Mouse (Mus musculus) neural tube, embryonic 12.5 days (tissue): ENCODE measurements around the gene Ptges. TPM values are rescaled to one million over a fixed set of nuclear protein-coding genes. Genes with fewer than 3 reads are reported as not detected.

Source experiments
- ATAC-seq: fragments of 200-750 bp; cut with Nextera tagmentation; 2 replicates; pipeline ENCODE4 v1.8.0; 2017; ENCODE audit warnings: low read depth, mild to moderate bottlenecking, moderate TSS enrichment, moderate library complexity; ENCODE audit not compliant: low FRiP score
- H3K27ac ChIP-seq: fragments of 300-500 bp; sonication (generic); 2 replicates; pipeline ENCODE4 v1.5.1; 2016
- H3K27me3 ChIP-seq: fragments of 300-500 bp; sonication (generic); replicated peaks from 2 replicates; pipeline ENCODE4 v1.6.1; 2016; ENCODE audit warnings: mild to moderate bottlenecking
- H3K36me3 ChIP-seq: fragments of 300-500 bp; sonication (generic); 2 replicates; pipeline ENCODE4 v1.6.1; 2016; ENCODE audit warnings: mild to moderate bottlenecking
- H3K4me1 ChIP-seq: fragments of 300-500 bp; sonication (generic); 2 replicates; pipeline ENCODE4 v1.6.1; 2016
- H3K4me2 ChIP-seq: fragments of 300-500 bp; sonication (generic); replicated peaks from 2 replicates; pipeline ENCODE4 v1.6.1; 2016; ENCODE audit warnings: mild to moderate bottlenecking
- H3K4me3 ChIP-seq: fragments of 300-500 bp; sonication (generic); 2 replicates; pipeline ENCODE4 v1.5.1; 2016
- H3K9ac ChIP-seq: fragments of 300-500 bp; sonication (generic); 2 replicates; pipeline ENCODE4 v1.6.1; 2016; ENCODE audit warnings: mild to moderate bottlenecking
- H3K9me3 ChIP-seq: fragments of 300-500 bp; sonication (generic); 2 replicates; pipeline ENCODE4 v1.6.1; 2016; ENCODE audit warnings: mild to moderate bottlenecking
- WGBS: fragments of 180-500 bp; shearing (Covaris S2); methylation state at CpG from one replicate; pipeline ENCODE4 v1.1.7; 2016; 5-methylcytosine and 5-hydroxymethylcytosine counted together
- polyA plus RNA-seq: library from polyadenylated mRNA; unstranded; fragments of >200 nt; fragmentation: Nextera tagmentation; extraction: Ambion mirVana; gene quantifications from 2 replicates; pipeline ENCODE4 v1.2.1, GENCODE M21; 2016

Gene Ptges
- polyA plus RNA-seq, 1 experiment from 2014 or later = 2.9 TPM

GRCm38 (mm10) chr2:30891002-30891401, 38.7 kb downstream of the Ptges start:
- Histone ChIP-seq H3K36me3 (no peaks in the 10 kb centered on the region), H3K27ac (no peak overlapping the region), H3K4me3 (no peak overlapping the region), H3K9me3 (no peaks in the 10 kb centered on the region), H3K9ac (no peak overlapping the region), H3K4me1 (0 out of 2 replicates have a peak, but pooled peaks cover under 1% of the 10 kb centered on the region), H3K27me3 (no peaks in the 10 kb centered on the region), H3K4me2 (no peak overlapping the region)
- 6% methylated on average over 3 of the region's 3 CpGs for WGBS
- no peak for ATAC-seq

DNA sequence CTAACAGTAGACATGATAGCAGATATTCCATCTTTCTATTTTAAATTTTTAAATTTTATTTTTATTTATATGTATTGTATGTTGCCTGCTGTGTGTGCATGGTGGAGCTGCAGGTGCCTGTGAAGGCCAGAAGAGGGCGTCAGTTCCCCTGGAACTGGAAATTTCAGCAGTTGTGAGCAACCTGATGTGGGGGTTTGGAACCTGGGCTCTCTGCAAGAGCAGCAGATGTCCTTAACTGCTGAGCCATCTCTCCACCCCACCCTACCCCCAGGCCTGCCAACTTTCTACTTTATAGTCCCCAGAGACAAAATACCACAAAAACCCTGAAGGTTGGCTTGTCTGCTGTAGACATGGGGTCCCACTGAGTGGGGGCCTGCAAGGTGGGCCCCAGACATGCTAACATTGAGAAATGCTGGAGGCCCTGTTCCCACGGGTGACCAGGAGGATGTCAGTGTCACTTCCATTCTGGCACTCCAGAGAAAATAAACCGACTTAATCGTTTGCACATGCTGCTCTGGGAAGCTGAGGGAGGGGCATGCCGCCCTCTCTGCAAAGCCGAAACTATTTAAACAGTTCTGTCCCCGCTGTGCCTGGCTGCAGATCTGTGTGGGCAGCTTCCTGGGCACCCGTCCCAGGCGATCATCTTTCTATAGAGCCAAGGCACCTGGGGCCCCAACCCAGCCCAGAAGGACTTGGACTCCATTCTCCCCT, 44.1 kb downstream of the Ptges start:
- 0 out of 2 replicates have a peak, but pooled peaks cover 5% of the 10 kb centered on the region for H3K4me1 ChIP-seq
- no peak overlapping the region for H3K9ac ChIP-seq
- H3K27ac ChIP-seq = no peak overlapping the region
- no peak overlapping the region for H3K4me2 ChIP-seq
- H3K27me3 ChIP-seq = no peaks in the 10 kb centered on the region; the same call in 1 of the 2 replicates
- H3K9me3 ChIP-seq = no peaks in the 10 kb centered on the region
- H3K4me3 ChIP-seq = no peak overlapping the region
- WGBS = 61% methylated on average over 9 of the region's 9 CpGs
- H3K36me3 ChIP-seq = no peaks in the 10 kb centered on the region
- no peak for ATAC-seq

- ATAC-seq = no peak
- H3K9me3 ChIP-seq = no peaks in the 10 kb centered on the region
- H3K36me3 ChIP-seq = no peaks in the 10 kb centered on the region
- H3K4me1 ChIP-seq = 0 out of 2 replicates have a peak, but pooled peaks cover 5% of the 10 kb centered on the region
- H3K9ac ChIP-seq = no peak overlapping the region
- H3K27ac ChIP-seq = no peak overlapping the region
- no peak overlapping the region for H3K4me3 ChIP-seq
- WGBS = 91% methylated on average over 4 of the region's 4 CpGs
- H3K4me2 ChIP-seq = no peak overlapping the region
- H3K27me3 ChIP-seq = no peaks in the 10 kb centered on the region; the same call in 1 of the 2 replicates
These were observed 44.8 kb downstream of the Ptges start for GRCm38 (mm10) chr2:30884852-30885373.

- peaks cover 5% of the 10 kb centered on the region; the same call in 1 of the 2 replicates for H3K4me1 ChIP-seq
- no peaks in the 10 kb centered on the region for H3K36me3 ChIP-seq
- H3K4me3 ChIP-seq = no peak overlapping the region
- H3K9ac ChIP-seq = no peak overlapping the region
- H3K4me2 ChIP-seq = no peak overlapping the region
- ATAC-seq = no peak
- WGBS = 83% methylated on average over 7 of the region's 7 CpGs
- H3K9me3 ChIP-seq = no peaks in the 10 kb centered on the region
- no peaks in the 10 kb centered on the region; the same call in 1 of the 2 replicates for H3K27me3 ChIP-seq
- no peak overlapping the region for H3K27ac ChIP-seq
These were observed 48.4 kb downstream of the Ptges start for GRCm38 (mm10) chr2:30881215-30881614.

- no peaks in the 10 kb centered on the region for H3K36me3 ChIP-seq
- H3K4me3 ChIP-seq = no peak overlapping the region
- H3K9me3 ChIP-seq = no peaks in the 10 kb centered on the region
- H3K27me3 ChIP-seq = no peaks in the 10 kb centered on the region; the same call in 1 of the 2 replicates
- H3K9ac ChIP-seq = no peak overlapping the region
- peaks cover 6% of the 10 kb centered on the region; the same call in 1 of the 2 replicates for H3K4me1 ChIP-seq
- no peak overlapping the region for H3K4me2 ChIP-seq
- H3K27ac ChIP-seq = no peak overlapping the region
- WGBS = 89% methylated on average over 15 of the region's 15 CpGs
- ATAC-seq = no peak
These were observed 50.2 kb downstream of the Ptges start for GRCm38 (mm10) chr2:30879481-30879880.

- Histone ChIP-seq H3K27ac (no peak overlapping the region), H3K4me3 (no peak overlapping the region), H3K36me3 (no peaks in the 10 kb centered on the region), H3K9me3 (no peaks in the 10 kb centered on the region), H3K27me3 (no peaks in the 10 kb centered on the region; the same call in 1 of the 2 replicates), H3K4me2 (no peak overlapping the region), H3K9ac (no peak overlapping the region), H3K4me1 (peaks cover 6% of the 10 kb centered on the region; the same call in 1 of the 2 replicates)
- WGBS = 59% methylated on average over 11 of the region's 11 CpGs
- no peak for ATAC-seq
These were observed 53.8 kb downstream of the Ptges start for GRCm38 (mm10) chr2:30875621-30876432.

GRCm38 (mm10) chr2:30875096-30875495, 54.6 kb downstream of the Ptges start:
- no peak overlapping the region for H3K27ac ChIP-seq
- peaks cover 6% of the 10 kb centered on the region; the same call in 1 of the 2 replicates for H3K4me1 ChIP-seq
- H3K9me3 ChIP-seq = no peaks in the 10 kb centered on the region
- H3K9ac ChIP-seq = no peak overlapping the region
- no peak overlapping the region for H3K4me3 ChIP-seq
- H3K36me3 ChIP-seq = no peaks in the 10 kb centered on the region
- 80% methylated on average over 7 of the region's 7 CpGs for WGBS
- no peak for ATAC-seq
- no peaks in the 10 kb centered on the region for H3K27me3 ChIP-seq
- no peak overlapping the region for H3K4me2 ChIP-seq

DNA sequence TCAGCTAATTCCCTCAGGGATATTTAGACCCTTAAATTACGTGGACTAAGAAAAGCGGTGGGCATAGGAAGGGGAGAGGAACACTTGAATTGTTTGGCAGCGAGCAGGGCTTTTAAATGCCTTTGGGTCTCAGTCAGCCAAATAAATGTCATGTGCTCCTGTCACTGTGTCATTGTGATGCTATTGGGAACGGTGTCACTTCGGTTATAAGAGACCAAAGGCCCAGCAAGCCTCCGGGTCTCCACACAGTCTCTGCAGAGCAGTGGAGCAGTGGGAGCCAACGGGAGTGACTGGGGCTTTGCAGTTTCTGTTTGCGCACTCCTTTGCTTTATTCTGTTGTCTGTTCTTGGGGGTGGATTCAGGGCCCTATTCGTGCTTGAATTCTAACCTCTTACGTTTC, 55.2 kb downstream of the Ptges start:
- Histone ChIP-seq H3K4me2 (no peak overlapping the region), H3K27me3 (no peaks in the 10 kb centered on the region), H3K27ac (no peak overlapping the region), H3K9ac (no peak overlapping the region), H3K4me3 (no peak overlapping the region), H3K36me3 (no peaks in the 10 kb centered on the region), H3K9me3 (no peaks in the 10 kb centered on the region), H3K4me1 (peaks cover 6% of the 10 kb centered on the region; the same call in 1 of the 2 replicates)
- ATAC-seq = no peak
- WGBS = 47% methylated on average over 10 of the region's 10 CpGs

GRCm38 (mm10) chr2:30872669-30873068, 57.0 kb downstream of the Ptges start:
- peaks cover 6% of the 10 kb centered on the region; the same call in 1 of the 2 replicates for H3K4me1 ChIP-seq
- no peaks in the 10 kb centered on the region for H3K27me3 ChIP-seq
- H3K36me3 ChIP-seq = no peaks in the 10 kb centered on the region
- no peak for ATAC-seq
- H3K9ac ChIP-seq = no peak overlapping the region
- H3K4me3 ChIP-seq = no peak overlapping the region
- 88% methylated on average over 6 of the region's 6 CpGs for WGBS
- no peak overlapping the region for H3K4me2 ChIP-seq
- no peaks in the 10 kb centered on the region for H3K9me3 ChIP-seq
- no peak overlapping the region for H3K27ac ChIP-seq

GRCm38 (mm10) chr2:30870863-30871262, 58.8 kb downstream of the Ptges start:
- Histone ChIP-seq H3K4me2 (no peak overlapping the region), H3K27ac (no peak overlapping the region), H3K9ac (no peak overlapping the region), H3K4me3 (no peak overlapping the region), H3K4me1 (peaks cover 3% of the 10 kb centered on the region; the same call in 1 of the 2 replicates), H3K36me3 (no peaks in the 10 kb centered on the region), H3K27me3 (peaks cover 10% of the 10 kb centered on the region; the same call in 1 of the 2 replicates), H3K9me3 (no peaks in the 10 kb centered on the region)
- ATAC-seq = no peak
- WGBS = 74% methylated on average over 8 of the region's 8 CpGs

DNA sequence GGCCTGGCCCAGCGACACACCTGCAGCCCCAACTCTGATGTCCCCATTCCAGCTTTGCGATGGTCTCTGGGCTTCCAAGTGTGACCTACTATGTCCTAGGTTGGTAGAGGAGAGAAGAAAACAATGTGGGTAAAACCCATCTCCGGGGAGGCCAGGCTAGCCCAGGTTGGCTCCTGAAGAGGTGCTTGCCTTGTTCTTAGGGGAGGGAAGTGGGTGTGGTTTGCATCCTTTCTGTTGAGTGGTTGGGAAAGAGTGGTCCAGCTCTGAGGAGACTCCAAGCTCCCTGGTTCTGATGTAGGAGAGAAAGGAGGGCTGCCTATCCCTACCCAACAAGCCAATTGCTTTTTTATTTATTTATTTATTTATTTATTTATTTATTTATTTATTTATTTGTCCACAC, 64.2 kb downstream of the Ptges start:
- 49% methylated on average over 3 of the region's 3 CpGs for WGBS
- Histone ChIP-seq H3K4me1 (peaks cover 12% of the 10 kb centered on the region), H3K4me3 (no peak overlapping the region), H3K9ac (0 out of 2 replicates have a peak overlapping the region, but pooled peaks have one; percentile 29), H3K9me3 (no peaks in the 10 kb centered on the region), H3K36me3 (no peaks in the 10 kb centered on the region), H3K27ac (no peak overlapping the region), H3K4me2 (no peak overlapping the region), H3K27me3 (peaks cover 34% of the 10 kb centered on the region)
- no peak for ATAC-seq

GRCm38 (mm10) chr2:30864968-30865381, 64.7 kb downstream of the Ptges start:
- Histone ChIP-seq H3K27me3 (peaks cover 34% of the 10 kb centered on the region), H3K4me3 (peak overlapping the region; percentile 17), H3K36me3 (no peaks in the 10 kb centered on the region), H3K27ac (no peak overlapping the region), H3K4me1 (peaks cover 12% of the 10 kb centered on the region), H3K9me3 (no peaks in the 10 kb centered on the region), H3K4me2 (peak overlapping the region; percentile 56), H3K9ac (peak overlapping the region; percentile 29; the same call in 1 of the 2 replicates)
- ATAC-seq = no peak
- 2% methylated on average over 35 of the region's 35 CpGs for WGBS
